Mouse (Mus musculus): ENCODE data around the gene Ppp6r2. TPM values are rescaled to one million over a fixed set of nuclear protein-coding genes. Genes with fewer than 3 reads are reported as not detected.

Ppp6r2 gene
- polyA plus RNA-seq (2012; ENCODE audit: low replicate concordance): 175 and 371 TPM in 2 replicates

GRCm38 (mm10) chr15:89210915-89211715 lies at the start of gene Ppp6r2:
Gene Ppp6r2 (plus strand): TSS chr15:89211553.

GRCm38 (mm10) chr15:89180571-89181229 lies 30.7 kb upstream of the Ppp6r2 start, which contains the start of gene Plxnb2:
Gene Plxnb2 (minus strand): TSS chr15:89180788.

GRCm38 (mm10) chr15:89196313-89196706 lies 15.0 kb upstream of the Ppp6r2 start, which contains the start of gene Dennd6b:
Gene Dennd6b (minus strand): TSS chr15:89196496.

GRCm38 (mm10) chr15:89315190-89315731 lies 103.9 kb downstream of the Ppp6r2 start, which contains the start of gene Sbf1:
Gene Sbf1 (minus strand): TSS chr15:89315311.

GRCm38 (mm10) chr15:89322670-89323522 lies 111.5 kb downstream of the Ppp6r2 start, which contains the start of gene Adm2:
Gene Adm2 (plus strand): TSS chr15:89322720.

GRCm38 (mm10) chr15:89334271-89334670 lies 122.9 kb downstream of the Ppp6r2 start, which contains the start of gene Miox:
Gene Miox (plus strand): TSS chr15:89334398.

Other genes starting within 250 kb of the Ppp6r2 start
- gene Mlc1, start 232.5 kb upstream of the Ppp6r2 start, polyA plus RNA-seq (2012; ENCODE audit: low replicate concordance): not detected in 2 replicates
- gene Mov10l1, start 228.6 kb upstream of the Ppp6r2 start, polyA plus RNA-seq (2012; ENCODE audit: low replicate concordance): not detected in 2 replicates
- gene Panx2, start 151.8 kb upstream of the Ppp6r2 start, polyA plus RNA-seq (2012; ENCODE audit: low replicate concordance): 0.07 and 0.22 TPM in 2 replicates
- 93.0 and 178 TPM in 2 replicates for gene Trabd, start 136.4 kb upstream of the Ppp6r2 start, polyA plus RNA-seq (2012; ENCODE audit: low replicate concordance)
- 8.3 and 15.0 TPM in 2 replicates for gene Selenoo, start 122.5 kb upstream of the Ppp6r2 start, polyA plus RNA-seq (2012; ENCODE audit: low replicate concordance)
- 52.9 and 64.3 TPM in 2 replicates for gene Tubgcp6, start 88.4 kb upstream of the Ppp6r2 start, polyA plus RNA-seq (2012; ENCODE audit: low replicate concordance)
- gene Hdac10, start 82.9 kb upstream of the Ppp6r2 start, polyA plus RNA-seq (2012; ENCODE audit: low replicate concordance): 7.1 and 39.2 TPM in 2 replicates
- 5.9 and 9.3 TPM in 2 replicates for gene Mapk12, start 70.8 kb upstream of the Ppp6r2 start, polyA plus RNA-seq (2012; ENCODE audit: low replicate concordance)
- 13.6 and 30.8 TPM in 2 replicates for gene Mapk11, start 61.9 kb upstream of the Ppp6r2 start, polyA plus RNA-seq (2012; ENCODE audit: low replicate concordance)
- gene Plxnb2, start 30.8 kb upstream of the Ppp6r2 start, polyA plus RNA-seq (2012; ENCODE audit: low replicate concordance): 114 and 275 TPM in 2 replicates
- gene Dennd6b, start 15.1 kb upstream of the Ppp6r2 start, polyA plus RNA-seq (2012; ENCODE audit: low replicate concordance): 28.6 and 33.7 TPM in 2 replicates
- gene Sbf1, start 103.8 kb downstream of the Ppp6r2 start, polyA plus RNA-seq (2012; ENCODE audit: low replicate concordance): 316 and 384 TPM in 2 replicates
- gene Adm2, start 111.2 kb downstream of the Ppp6r2 start, polyA plus RNA-seq (2012; ENCODE audit: low replicate concordance): 0.31 TPM in 1 of 2 replicates, not detected in the other
- not detected in 2 replicates for gene Miox, start 122.8 kb downstream of the Ppp6r2 start, polyA plus RNA-seq (2012; ENCODE audit: low replicate concordance)
- 107 and 187 TPM in 2 replicates for gene Lmf2, start 144.1 kb downstream of the Ppp6r2 start, polyA plus RNA-seq (2012; ENCODE audit: low replicate concordance)
- 47.9 and 48.1 TPM in 2 replicates for gene Ncaph2, start 144.2 kb downstream of the Ppp6r2 start, polyA plus RNA-seq (2012; ENCODE audit: low replicate concordance)
- gene Sco2, start 162.3 kb downstream of the Ppp6r2 start, polyA plus RNA-seq (2012; ENCODE audit: low replicate concordance): 35.5 and 46.3 TPM in 2 replicates
- gene Tymp, start 165.5 kb downstream of the Ppp6r2 start, polyA plus RNA-seq (2012; ENCODE audit: low replicate concordance): 1.3 and 2.9 TPM in 2 replicates
- gene Odf3b, start 167.7 kb downstream of the Ppp6r2 start, polyA plus RNA-seq (2012; ENCODE audit: low replicate concordance): 1.4 and 3.2 TPM in 2 replicates
- not detected in 2 replicates for gene Klhdc7b, start 173.4 kb downstream of the Ppp6r2 start, polyA plus RNA-seq (2012; ENCODE audit: low replicate concordance)
- gene Syce3, start 198.9 kb downstream of the Ppp6r2 start, polyA plus RNA-seq (2012; ENCODE audit: low replicate concordance): not detected in 2 replicates
- 0.33 and 2.2 TPM in 2 replicates for gene Cpt1b, start 214.3 kb downstream of the Ppp6r2 start, polyA plus RNA-seq (2012; ENCODE audit: low replicate concordance)
- gene C730034F03Rik, start 218.0 kb downstream of the Ppp6r2 start, polyA plus RNA-seq (2012; ENCODE audit: low replicate concordance): 0.24 and 0.42 TPM in 2 replicates
- 0.86 and 3.8 TPM in 2 replicates for gene Gm44502, start 218.1 kb downstream of the Ppp6r2 start, polyA plus RNA-seq (2012; ENCODE audit: low replicate concordance)
- 150 and 271 TPM in 2 replicates for gene Chkb, start 218.4 kb downstream of the Ppp6r2 start, polyA plus RNA-seq (2012; ENCODE audit: low replicate concordance)
- gene Mapk8ip2, start 242.4 kb downstream of the Ppp6r2 start, polyA plus RNA-seq (2012; ENCODE audit: low replicate concordance): 0.02 TPM in 1 of 2 replicates, not detected in the other

Measured in hematopoietic multipotent progenitor cell, adult 10-12 weeks (in vitro differentiated cells).